Mouse (Mus musculus): ENCODE results near the gene Eif5.
A peak's percentile ranks its signal among the peaks of the same experiment; 100 is the strongest.
"Not testable (repeated sequence)": the region's sequence is repeated elsewhere in the genome, so short reads cannot be mapped to it uniquely, and the experiment has no call there.

The Eif5 gene

DNA sequence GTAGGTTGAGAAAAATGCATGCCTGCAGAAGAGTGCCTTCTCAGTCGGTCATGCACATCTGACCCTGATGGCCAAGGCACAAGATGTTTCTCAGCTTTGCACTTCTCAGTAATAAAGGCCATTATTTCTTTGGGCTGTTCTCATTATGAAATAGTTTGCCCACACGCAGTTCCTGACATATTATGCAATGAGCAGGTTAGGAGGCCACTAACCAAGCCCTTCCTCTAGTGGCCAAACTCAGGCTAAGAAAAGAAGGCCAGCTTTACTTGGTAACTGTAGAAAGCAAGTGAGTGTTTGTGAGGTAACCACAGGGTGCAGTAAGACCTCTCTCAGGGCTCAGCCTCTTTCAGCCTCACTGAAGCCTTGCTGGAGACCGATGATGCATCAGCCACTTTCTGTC lies 12.9 kb upstream of the Eif5 start:
- no peak for DNase-seq (ENCODE audit: low spot score)

GRCm38 (mm10) chr12:111527643-111528281 lies 10.1 kb upstream of the Eif5 start:
- DNase-seq (ENCODE audit: low spot score): no peak

DNA sequence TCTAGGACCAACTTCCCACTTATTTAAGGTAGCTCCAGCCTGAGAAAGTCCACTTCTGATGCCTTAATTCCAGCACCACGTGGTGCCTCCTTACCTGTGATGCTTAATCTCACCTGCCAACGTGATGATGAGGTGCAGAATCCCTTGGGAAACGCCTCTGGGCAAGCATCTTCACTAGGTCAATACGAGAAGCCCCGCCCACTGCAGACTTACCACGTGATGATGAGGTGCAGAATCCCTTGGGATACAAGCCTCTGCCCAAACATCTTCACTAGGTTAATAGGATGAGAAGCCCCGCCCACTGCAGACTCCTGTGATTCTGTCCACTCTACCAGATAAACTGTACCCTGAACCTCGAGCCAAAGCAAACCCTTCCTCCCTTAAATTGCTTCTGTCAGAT lies 8.6 kb upstream of the Eif5 start:
- DNase-seq (ENCODE audit: low spot score): no peak

DNA sequence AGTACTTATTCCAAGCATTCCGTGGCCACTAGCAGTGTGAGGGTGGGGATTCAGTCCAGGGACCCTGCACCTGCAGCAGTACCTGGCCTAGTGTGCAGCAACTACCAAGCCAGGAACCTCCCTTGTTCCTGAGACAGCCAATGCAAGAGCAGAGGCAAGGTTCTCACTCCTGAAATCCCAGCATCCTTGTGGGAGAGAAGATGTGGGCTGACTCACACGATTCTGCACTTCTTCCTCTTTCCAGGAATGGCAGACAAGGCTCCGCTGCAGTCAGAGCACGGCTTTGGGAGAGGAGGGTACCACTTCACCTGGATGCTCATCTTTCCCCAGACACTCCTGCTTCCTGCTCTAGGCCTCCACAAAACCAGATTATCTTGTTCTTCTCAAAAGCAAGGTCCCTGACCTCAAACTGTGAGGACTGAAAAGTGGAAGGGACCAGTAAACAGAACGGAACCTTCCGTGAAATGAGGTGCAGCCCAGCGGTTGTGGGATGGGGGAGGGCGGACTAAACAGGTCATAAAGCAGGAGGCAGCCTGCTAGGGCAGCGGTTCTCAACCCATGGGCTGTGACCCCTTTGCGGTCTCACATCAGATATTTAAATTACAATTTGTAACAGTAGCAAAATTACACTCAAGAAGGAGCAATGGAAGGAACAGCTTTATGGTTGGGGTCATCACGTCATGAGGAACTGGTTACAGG lies 4.6 kb upstream of the Eif5 start:
- no peak for DNase-seq (ENCODE audit: low spot score)

DNA sequence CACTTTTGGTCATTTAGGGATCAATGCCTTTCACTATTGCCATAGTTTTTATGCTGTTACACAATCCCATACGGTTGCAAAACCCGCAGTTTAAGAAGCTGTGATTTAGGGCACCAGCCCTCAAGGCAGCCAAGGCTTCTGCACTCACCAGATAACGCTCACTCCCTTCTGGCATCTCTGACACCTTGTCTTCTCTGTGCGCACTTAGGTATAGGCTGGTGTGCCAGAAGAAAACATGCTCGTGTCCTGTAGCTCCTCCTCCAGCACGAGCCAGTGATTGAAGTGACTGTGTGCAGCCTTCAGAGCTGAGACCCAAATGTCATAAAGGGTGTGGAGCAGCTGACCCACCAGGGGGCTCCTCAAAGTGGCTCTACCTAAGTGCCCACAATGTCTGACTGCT lies 2.5 kb upstream of the Eif5 start:
- DNase-seq (ENCODE audit: low spot score): no peak

DNA sequence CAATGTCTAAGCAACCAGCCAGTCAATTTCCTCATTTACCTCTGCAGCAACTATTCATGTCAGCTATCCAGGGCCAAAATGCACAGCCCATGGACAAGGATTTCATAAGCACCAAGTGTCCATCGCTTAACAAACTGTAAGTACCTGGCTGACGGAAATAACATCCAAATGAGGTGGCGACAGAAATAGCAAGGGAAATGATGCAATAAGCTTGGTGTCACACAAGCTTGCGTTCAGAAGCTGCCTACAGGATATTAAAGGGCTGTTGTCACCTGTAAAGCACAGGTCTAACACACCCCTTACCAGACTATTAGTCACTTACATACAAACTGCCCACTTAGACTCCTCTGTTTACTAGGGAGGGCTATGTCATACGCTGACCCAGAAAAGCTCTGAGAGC lies 2.1 kb upstream of the Eif5 start:
- no peak for DNase-seq (ENCODE audit: low spot score)

DNA sequence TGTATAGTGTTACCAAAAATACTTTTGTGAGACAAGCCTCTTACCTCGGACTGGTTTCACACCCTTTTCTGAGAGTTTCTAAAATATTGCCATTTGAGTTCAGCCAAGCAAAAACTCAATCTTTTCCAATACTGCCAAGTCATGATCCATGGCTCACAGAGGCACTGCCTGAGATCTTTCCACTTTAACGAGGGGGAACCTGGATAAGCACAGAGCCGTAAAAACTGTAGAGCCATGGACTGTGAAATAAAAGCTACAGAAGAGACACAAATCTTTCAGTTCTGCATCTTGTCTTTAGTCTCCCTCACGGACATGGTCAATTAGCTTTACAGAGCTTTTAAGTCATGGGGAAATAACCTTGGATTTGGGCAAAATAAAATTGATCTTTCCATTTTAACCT lies 1.1 kb upstream of the Eif5 start:
- no peak for DNase-seq (ENCODE audit: low spot score)

GRCm38 (mm10) chr12:111537341-111537740 lies 475 bp upstream of the Eif5 start:
- DNase-seq (ENCODE audit: low spot score): no peak

- DNase-seq (ENCODE audit: low spot score): peak; percentile 87
These were observed 650 bp downstream of the Eif5 start for GRCm38 (mm10) chr12:111538292-111539040.

DNA sequence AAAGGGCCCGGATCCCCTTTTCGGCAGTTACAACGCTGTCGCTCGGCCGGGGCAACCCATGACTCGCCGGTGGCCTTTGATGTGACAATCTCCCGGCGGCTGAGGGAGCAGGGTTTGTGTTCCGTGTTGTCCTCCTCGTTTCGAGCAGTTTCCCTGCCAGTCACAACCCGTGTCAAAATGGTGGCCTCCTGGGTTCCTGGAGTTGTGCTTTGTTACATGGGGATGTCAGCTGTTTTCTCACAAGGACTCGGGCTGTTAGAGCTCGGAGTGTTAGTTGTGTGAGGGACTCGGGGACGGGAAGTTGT lies 1.2 kb downstream of the Eif5 start:
- DNase-seq (ENCODE audit: low spot score): no peak

- peak; percentile 37 for DNase-seq (ENCODE audit: low spot score)
These were observed 9.3 kb downstream of the Eif5 start for GRCm38 (mm10) chr12:111547070-111547469.

- DNase-seq (ENCODE audit: low spot score): no peak
These were observed 10.9 kb downstream of the Eif5 start for GRCm38 (mm10) chr12:111548555-111549289.

GRCm38 (mm10) chr12:111550679-111551078 lies 12.9 kb downstream of the Eif5 start:
- no peak for DNase-seq (ENCODE audit: low spot score)

DNA sequence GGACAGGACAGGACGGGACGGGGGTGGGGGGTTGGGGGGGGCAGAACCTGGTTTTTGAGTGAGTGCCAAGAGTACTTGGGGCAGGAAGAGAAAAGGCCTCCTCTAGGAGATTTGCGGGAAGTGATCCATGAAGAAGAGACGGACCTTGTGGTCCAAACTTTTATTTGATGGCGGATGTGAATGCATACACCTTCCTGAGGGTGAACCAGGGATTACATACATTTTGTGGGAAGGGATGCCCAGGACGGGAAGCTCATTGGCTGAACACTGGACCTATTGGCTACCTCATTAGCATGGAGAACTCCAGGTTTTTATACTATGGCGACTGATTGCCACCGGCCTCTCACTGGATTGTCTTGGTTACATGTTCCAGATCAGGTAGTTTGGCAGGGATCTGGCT lies 14.5 kb downstream of the Eif5 start:
- no peak for DNase-seq (ENCODE audit: low spot score)

- DNase-seq (ENCODE audit: low spot score): no peak
These were observed 17.5 kb downstream of the Eif5 start for GRCm38 (mm10) chr12:111555357-111555756.

- not testable (repeated sequence) for DNase-seq (ENCODE audit: low spot score)
These were observed 18.1 kb downstream of the Eif5 start for GRCm38 (mm10) chr12:111555893-111556292.

GRCm38 (mm10) chr12:111557538-111557937 lies 19.7 kb downstream of the Eif5 start:
- DNase-seq (ENCODE audit: low spot score): no peak

- DNase-seq (ENCODE audit: low spot score): no peak
These were observed 20.8 kb downstream of the Eif5 start for GRCm38 (mm10) chr12:111558655-111559054.

- no peak for DNase-seq (ENCODE audit: low spot score)
These were observed 21.9 kb downstream of the Eif5 start for GRCm38 (mm10) chr12:111559647-111560258.

DNA sequence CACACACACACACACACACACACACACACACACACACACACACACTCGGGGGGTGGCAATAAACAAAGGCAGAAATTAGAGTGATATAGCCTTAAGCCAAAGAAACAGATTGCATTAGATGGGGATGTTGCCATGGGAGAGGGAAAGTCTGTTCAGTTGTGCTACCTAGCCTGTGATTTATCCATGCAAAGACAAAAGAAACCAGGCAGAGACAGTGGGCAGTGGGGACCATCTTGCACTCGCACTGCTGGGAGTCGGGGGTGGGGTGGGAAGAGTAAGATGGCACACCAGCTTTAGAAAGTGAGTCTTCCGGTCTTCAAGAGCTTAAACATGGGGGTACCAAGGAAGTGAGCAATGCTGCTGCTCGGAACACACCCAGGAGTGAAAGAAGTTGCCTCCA lies 22.5 kb downstream of the Eif5 start:
- DNase-seq (ENCODE audit: low spot score): no peak

DNA sequence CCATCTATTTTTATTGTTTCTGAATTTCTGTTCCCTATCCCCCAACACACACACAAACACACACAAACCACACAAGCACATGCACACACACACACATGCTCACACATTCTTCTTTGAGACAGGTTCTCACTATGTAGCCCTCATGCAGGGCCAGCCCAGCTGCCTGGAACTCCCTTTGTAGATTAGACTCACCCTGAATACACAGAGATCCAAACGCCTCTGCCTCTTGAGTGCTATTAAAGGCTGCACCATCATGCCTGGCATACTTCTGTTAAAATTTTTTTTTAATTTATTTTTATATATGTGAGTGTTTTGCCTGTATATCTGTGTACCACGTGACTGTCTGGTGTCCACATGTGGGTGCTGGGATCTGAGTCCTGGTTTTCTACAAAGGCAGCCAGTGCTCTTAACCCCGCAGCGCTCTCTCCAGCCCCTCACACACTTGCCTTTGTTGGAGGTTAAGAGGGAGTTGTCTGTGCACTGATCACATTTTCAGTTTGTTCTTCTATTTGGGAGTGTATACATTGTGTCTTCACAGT lies 24.5 kb downstream of the Eif5 start:
- DNase-seq (ENCODE audit: low spot score): no peak

DNA sequence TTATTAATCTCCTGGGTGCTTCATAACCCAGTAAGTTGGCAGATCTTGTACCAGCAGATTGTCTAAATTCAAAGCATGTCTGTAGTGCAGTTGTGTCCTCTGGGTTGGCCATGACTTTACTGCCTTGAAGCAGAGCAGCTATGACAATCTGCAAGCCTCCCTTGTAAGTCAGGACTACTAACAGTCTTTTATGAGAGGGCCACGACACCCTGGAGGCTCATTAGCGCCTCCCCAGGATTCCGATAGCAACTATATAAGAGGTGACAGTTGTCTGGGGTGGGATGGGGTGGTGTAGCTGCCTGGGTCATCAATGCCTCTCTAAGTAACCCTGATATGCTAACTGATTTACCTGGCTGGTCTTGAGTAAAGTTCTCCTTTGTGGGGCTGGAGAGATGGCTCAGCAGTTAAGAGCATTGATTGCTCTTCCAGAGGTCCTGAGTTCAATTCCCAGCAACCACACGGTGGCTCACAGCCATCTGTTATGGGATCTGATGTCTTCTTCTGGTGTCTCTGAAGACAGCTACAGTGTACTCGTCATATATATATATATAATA lies 25.3 kb downstream of the Eif5 start:
- DNase-seq (ENCODE audit: low spot score): no peak

Measured in yolk sac, embryonic 10.5 days (tissue).